Mouse (Mus musculus) ES-Bruce4 (cell line): ENCODE results near the gene Ppp1r14d. TPM values are rescaled to one million over a fixed set of nuclear protein-coding genes. Genes with fewer than 3 reads are reported as not detected.

Experiments used
- H3K27ac ChIP-seq: 2 replicates; pipeline ENCODE4 v1.5.1; 2012; ENCODE audit warnings: low read length, inconsistent platforms; ENCODE audit not compliant: insufficient read depth
- H3K27me3 ChIP-seq: 2 replicates; pipeline ENCODE4 v1.6.1; 2012; ENCODE audit warnings: mild to moderate bottlenecking, low read length, inconsistent platforms; ENCODE audit not compliant: control insufficient read depth, poor library complexity, insufficient read depth, severe bottlenecking
- H3K36me3 ChIP-seq: 2 replicates; pipeline ENCODE4 v1.6.1; 2012; ENCODE audit warnings: inconsistent platforms, mild to moderate bottlenecking, low read length, moderate library complexity; ENCODE audit not compliant: control insufficient read depth, poor library complexity, insufficient read depth, severe bottlenecking
- H3K4me1 ChIP-seq: one replicate; pipeline ENCODE4 v1.8.1; 2011; ENCODE audit warnings: low read length; ENCODE audit not compliant: control insufficient read depth, insufficient read depth
- H3K4me3 ChIP-seq: 2 replicates; pipeline ENCODE4 v1.5.1; 2011; ENCODE audit warnings: low read depth, mild to moderate bottlenecking, low read length
- H3K9ac ChIP-seq: 2 replicates; pipeline ENCODE4 v1.6.1; 2012; ENCODE audit warnings: low read depth, mild to moderate bottlenecking, inconsistent platforms; ENCODE audit not compliant: poor library complexity, severe bottlenecking
- H3K9me3 ChIP-seq: replicated peaks from 2 replicates; pipeline ENCODE4 v1.6.1; 2012; ENCODE audit warnings: mild to moderate bottlenecking, low read length, inconsistent platforms; ENCODE audit not compliant: control insufficient read depth, poor library complexity, insufficient read depth, severe bottlenecking
- CTCF ChIP-seq: IDR thresholded peaks from one replicate; pipeline ENCODE4 v1.8.1; 2011; ENCODE audit warnings: low read depth, low read length
- EP300 ChIP-seq: IDR thresholded peaks from 2 replicates; pipeline ENCODE4 v1.6.1; 2011; ENCODE audit warnings: low read depth, low read length; ENCODE audit not compliant: insufficient read depth
- POLR2A ChIP-seq: IDR thresholded peaks from one replicate; pipeline ENCODE4 v1.8.1; 2011; ENCODE audit warnings: low read length; ENCODE audit not compliant: insufficient read depth
- polyA plus RNA-seq: library from polyadenylated mRNA; stranded (reverse); fragments of >200 nt; gene quantifications from 2 replicates; pipeline ENCODE4 v1.2.4, GENCODE M21; 2011; ENCODE audit warnings: low read depth; ENCODE audit not compliant: missing spikeins, insufficient read depth, insufficient read length

Ppp1r14d gene
- polyA plus RNA-seq: not detected in 2 replicates

DNA sequence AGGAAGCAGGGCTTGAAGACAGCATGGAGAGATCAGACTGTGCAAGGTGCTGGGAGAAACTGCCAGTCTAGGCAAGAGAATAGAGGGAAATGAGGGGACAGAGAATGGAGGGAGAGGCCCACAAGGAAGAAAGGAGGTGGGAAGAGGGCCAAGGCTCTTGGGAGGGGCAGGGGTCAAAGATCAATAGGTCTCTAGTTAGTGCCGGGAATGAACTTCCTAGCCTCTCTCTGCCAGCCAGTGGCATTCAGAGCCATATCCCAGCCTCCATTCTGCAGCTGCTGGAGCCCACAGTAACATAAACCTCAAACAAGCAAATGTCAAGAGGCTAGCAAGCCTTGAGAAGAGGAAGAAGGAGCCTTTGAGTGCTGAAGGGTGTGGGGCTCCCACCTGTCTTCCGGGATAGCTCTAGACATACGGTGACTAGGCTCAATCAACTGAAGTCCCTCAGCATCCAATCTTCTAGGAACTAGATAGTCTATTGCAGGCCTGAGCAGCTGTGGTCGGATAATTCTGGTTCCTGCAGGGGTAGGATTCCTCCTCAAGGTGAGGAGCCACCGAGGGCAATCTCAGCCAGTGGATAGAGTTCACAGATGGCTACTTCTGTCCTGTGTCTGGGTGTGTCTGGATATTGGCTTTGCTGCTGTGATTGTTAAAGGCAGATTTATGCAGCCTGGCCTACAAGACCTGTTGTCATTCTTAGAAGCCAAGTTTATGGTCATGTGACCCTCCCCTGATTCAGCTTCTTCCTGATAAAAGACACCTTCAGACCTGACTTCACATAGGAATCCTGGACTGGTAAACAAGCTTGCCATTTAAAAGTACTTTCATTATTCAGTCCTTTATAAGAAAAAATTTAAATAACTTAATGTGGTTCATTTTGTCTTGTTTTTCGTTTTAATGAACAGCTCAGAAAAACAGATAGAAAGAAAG is at the start of gene Ppp1r14d:
TSS of gene Ppp1r14d (minus strand) at position 132 of the 930 bp plus-strand sequence.
- H3K4me1 ChIP-seq: no peaks in the 10 kb centered on the region
- TF ChIP-seq EP300: 0 out of 2 replicates have a peak, but pooled peaks have one; percentile 25
- TF ChIP-seq POLR2A: no peak
- TF ChIP-seq CTCF: no peak

DNA sequence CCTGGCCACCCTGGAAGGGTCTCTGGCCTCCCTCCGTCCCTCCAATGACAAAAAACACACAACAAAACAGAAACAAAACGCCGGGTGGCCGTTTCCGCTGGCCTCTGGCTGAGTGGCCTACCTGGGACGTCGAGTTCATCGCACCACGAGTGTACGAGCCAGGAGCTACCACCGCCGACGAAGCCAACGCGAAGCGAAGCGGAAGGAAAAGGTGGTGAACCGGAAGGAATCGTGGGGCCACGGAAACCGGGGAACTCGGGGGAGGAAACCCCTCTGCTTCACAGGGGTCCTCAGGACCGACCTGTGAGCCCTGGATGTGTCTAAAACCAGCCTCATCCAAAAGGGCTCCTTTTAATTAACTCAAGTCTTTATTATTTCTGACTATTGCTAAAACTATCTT is 48.1 kb upstream of the Ppp1r14d start:
- H3K4me3 ChIP-seq: no peak overlapping the region; the same call in 1 of the 2 replicates
- H3K27ac ChIP-seq: no peak overlapping the region
- H3K4me1 ChIP-seq: peaks cover 2% of the 10 kb centered on the region
- H3K27me3 ChIP-seq: no peaks in the 10 kb centered on the region
- no peak overlapping the region for H3K9ac ChIP-seq
- H3K36me3 ChIP-seq: no peaks in the 10 kb centered on the region
- TF ChIP-seq CTCF: no peak
- TF ChIP-seq POLR2A: no peak
- H3K9me3 ChIP-seq: no peaks in the 10 kb centered on the region

More for the DNA sequence above, at the start of gene Ppp1r14d:
- Histone ChIP-seq H3K36me3 (no peaks in the 10 kb centered on the region), H3K9ac (no peak within 1 kb of the TSS), H3K4me3 (no peak within 1 kb of the TSS), H3K27ac (no peak within 1 kb of the TSS), H3K9me3 (no peaks in the 10 kb centered on the region), H3K27me3 (no peaks in the 10 kb centered on the region)

GRCm38 (mm10) chr2:119276926-119277325 is 47.2 kb upstream of the Ppp1r14d start:
- Histone ChIP-seq H3K27me3 (no peaks in the 10 kb centered on the region), H3K9me3 (no peaks in the 10 kb centered on the region), H3K36me3 (no peaks in the 10 kb centered on the region), H3K9ac (no peak overlapping the region), H3K4me3 (no peak overlapping the region), H3K4me1 (peaks cover 2% of the 10 kb centered on the region), H3K27ac (no peak overlapping the region)
- no peak for TF ChIP-seq CTCF
- no peak for TF ChIP-seq POLR2A
- no peak for TF ChIP-seq EP300

DNA sequence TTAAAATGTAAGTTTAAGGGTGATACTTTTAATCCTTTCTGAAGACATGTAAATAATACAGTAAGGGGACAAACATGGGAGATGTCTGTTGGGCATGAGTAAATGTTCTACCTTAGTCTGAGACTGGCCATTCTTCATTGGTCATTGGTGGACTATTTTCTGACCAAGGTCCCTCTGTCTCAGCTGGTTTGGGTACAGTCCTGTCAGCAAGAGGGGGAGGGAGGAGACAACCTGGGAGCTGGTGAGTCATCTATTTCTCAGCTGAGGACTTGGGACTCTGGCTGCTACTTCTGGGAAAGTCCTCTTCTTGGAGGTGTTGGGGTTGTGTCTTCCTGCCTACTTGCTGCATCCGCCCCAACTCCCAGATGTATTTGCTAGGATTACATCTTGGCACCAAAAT is 44.4 kb upstream of the Ppp1r14d start:
- TF ChIP-seq EP300 (no peak), CTCF (no peak), POLR2A (no peak)
- H3K4me3 ChIP-seq: no peak overlapping the region
- no peak overlapping the region for H3K9ac ChIP-seq
- H3K9me3 ChIP-seq: no peaks in the 10 kb centered on the region
- no peaks in the 10 kb centered on the region for H3K27me3 ChIP-seq
- no peak overlapping the region for H3K27ac ChIP-seq
- peaks cover 2% of the 10 kb centered on the region for H3K4me1 ChIP-seq
- no peaks in the 10 kb centered on the region for H3K36me3 ChIP-seq

- no peaks in the 10 kb centered on the region for H3K4me1 ChIP-seq
- no peak within 1 kb of the TSS for H3K27ac ChIP-seq
- no peaks in the 10 kb centered on the region for H3K27me3 ChIP-seq
- peak; percentile 47 for TF ChIP-seq CTCF
- no peak for TF ChIP-seq EP300
- no peaks in the 10 kb centered on the region for H3K36me3 ChIP-seq
- 0 out of 2 replicates have a peak within 1 kb of the TSS, but pooled peaks have one; percentile 20 for H3K9ac ChIP-seq
- peak within 1 kb of the TSS; percentile 71 for H3K4me3 ChIP-seq
- H3K9me3 ChIP-seq: no peaks in the 10 kb centered on the region
Observed at GRCm38 (mm10) chr2:119270643-119271331, 41.1 kb upstream of the Ppp1r14d start, which contains the start of gene Rhov. Rhov (minus strand) TSS chr2:119271272.
